Mouse (Mus musculus): Measurements from ENCODE around the gene Il25. TPM values are rescaled to one million over a fixed set of nuclear protein-coding genes. Genes with fewer than 3 reads are reported as not detected.

Il25 gene
- polyA plus RNA-seq, 1 experiment from 2014 or later: not detected

DNA sequence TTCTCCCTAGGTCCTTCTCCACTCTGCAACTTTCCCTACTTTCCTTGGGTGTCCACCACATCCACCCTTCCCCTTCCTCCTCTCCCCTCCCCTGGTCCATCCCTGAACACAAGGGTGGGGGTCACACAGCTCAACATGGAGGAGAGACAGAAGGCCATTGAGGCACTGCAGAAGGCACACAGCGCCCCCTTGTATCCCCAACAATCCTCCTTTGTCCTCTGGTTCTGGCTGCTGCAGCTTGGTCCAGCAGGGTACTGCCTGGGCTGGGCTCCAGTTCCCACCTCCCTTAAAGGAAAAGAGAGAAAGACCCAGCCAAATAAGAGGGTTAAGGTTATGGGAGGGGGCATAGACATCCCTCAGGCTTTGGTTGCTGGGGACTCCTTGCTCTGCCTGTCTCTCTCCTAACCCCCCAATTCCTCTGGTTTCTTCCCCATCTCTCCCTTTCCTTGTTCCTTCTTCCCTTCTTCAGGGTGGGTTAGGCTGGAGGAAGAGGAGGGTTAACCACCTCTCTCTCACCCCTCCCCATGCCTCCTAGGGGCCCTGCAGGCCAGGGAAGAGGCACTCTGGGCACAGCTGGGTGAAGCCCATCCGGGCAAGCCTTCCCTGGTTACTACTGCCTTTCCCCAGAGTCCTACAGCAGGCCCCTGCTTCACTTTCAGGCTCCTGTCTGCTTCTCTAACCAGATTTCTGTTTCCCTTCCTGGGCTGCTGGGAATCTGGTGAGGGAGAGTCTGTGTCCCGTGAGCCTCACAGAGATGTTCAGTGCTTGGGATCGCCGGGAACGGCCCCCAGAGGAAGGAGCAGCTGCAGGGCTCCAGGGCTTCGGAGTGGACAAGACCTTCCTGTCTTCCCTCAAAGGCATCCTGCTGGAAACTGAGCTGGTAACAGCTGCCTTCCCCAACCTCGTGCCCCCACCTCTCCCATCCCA lies 3.7 kb downstream of the Il25 start, which contains the start of gene Cmtm5:
Cmtm5 (plus strand) TSS at position 358 of the 927 bp plus-strand sequence.
- peak within 1 kb of the TSS; percentile 26; the same call in 1 of the 2 replicates for H3K4me3 ChIP-seq
- H3K9me3 ChIP-seq: no peaks in the 10 kb centered on the region
- peak within 1 kb of the TSS; percentile 84 for H3K27ac ChIP-seq (replicated peaks)
- peak; percentile 38 for DNase-seq (ENCODE audit: low spot score)
- WGBS: 21% methylated on average over 8 of the region's 8 CpGs
- H3K4me1 ChIP-seq: peaks cover 38% of the 10 kb centered on the region
- no peaks in the 10 kb centered on the region for H3K27me3 ChIP-seq (replicated peaks; ENCODE audit: low read depth, poor library complexity, severe bottlenecking)
- no peaks in the 10 kb centered on the region for H3K36me3 ChIP-seq (replicated peaks)

GRCm38 (mm10) chr14:54936831-54937160 lies 4.3 kb downstream of the Il25 start:
- no peaks in the 10 kb centered on the region for H3K9me3 ChIP-seq
- 42% methylated on average over 6 of the region's 6 CpGs for WGBS
- DNase-seq (ENCODE audit: low spot score): no peak
- peaks cover 34% of the 10 kb centered on the region for H3K4me1 ChIP-seq
- no peaks in the 10 kb centered on the region for H3K27me3 ChIP-seq (replicated peaks; ENCODE audit: low read depth, poor library complexity, severe bottlenecking)
- peak overlapping the region; percentile 84 for H3K27ac ChIP-seq (replicated peaks)
- no peaks in the 10 kb centered on the region for H3K36me3 ChIP-seq (replicated peaks)
- peak overlapping the region; percentile 26; the same call in 1 of the 2 replicates for H3K4me3 ChIP-seq

GRCm38 (mm10) chr14:54937361-54938182 lies 5.1 kb downstream of the Il25 start:
- Histone ChIP-seq H3K27ac (replicated peaks) (no peak overlapping the region), H3K27me3 (replicated peaks; ENCODE audit: low read depth, poor library complexity, severe bottlenecking) (no peaks in the 10 kb centered on the region), H3K9me3 (no peaks in the 10 kb centered on the region), H3K4me3 (no peak overlapping the region), H3K4me1 (peaks cover 32% of the 10 kb centered on the region), H3K36me3 (replicated peaks) (no peaks in the 10 kb centered on the region)
- DNase-seq (ENCODE audit: low spot score): no peak
- 90% methylated on average over 16 of the region's 16 CpGs for WGBS

DNA sequence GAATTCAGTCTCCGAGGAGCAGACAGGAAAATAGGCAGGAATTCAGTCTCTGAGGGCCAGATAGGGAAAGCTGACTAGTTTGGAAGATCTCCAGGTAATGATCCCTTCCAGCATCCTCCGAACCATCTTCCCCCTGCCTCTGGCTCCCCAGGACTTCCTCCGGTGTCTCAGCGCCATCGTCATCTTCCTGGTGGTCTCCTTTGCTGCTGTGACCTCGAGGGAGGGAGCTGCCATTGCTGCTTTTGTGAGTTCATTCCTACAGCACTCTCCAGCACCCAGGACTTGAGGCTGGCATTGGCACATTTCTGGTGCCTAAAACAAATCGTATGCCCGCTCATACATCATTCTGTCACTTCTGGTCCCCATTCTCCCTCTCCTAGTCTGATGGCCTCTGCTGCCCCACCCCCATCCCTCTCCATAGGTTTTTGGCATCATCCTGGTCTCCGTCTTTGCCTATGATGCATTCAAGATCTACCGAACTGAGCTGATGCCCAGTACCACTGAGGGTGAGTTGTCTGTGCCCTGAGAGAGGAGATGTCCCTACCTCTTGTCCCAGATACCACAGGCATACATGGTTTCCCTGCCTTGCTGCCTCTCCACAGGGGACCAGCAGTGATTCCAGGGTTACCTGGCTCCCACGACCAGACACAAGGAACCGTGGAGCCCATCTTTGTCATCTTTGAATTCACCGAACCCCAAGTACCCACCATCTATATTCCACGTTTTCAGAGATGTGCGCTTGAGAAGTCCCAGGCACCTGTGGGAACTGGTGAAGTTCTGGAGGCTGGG lies 6.1 kb downstream of the Il25 start:
- Histone ChIP-seq H3K9me3 (no peaks in the 10 kb centered on the region), H3K4me3 (no peak overlapping the region), H3K36me3 (replicated peaks) (no peaks in the 10 kb centered on the region), H3K27me3 (replicated peaks; ENCODE audit: low read depth, poor library complexity, severe bottlenecking) (no peaks in the 10 kb centered on the region), H3K4me1 (peaks cover 22% of the 10 kb centered on the region), H3K27ac (replicated peaks) (no peak overlapping the region)
- 76% methylated on average over 15 of the region's 15 CpGs for WGBS
- DNase-seq (ENCODE audit: low spot score): no peak

DNA sequence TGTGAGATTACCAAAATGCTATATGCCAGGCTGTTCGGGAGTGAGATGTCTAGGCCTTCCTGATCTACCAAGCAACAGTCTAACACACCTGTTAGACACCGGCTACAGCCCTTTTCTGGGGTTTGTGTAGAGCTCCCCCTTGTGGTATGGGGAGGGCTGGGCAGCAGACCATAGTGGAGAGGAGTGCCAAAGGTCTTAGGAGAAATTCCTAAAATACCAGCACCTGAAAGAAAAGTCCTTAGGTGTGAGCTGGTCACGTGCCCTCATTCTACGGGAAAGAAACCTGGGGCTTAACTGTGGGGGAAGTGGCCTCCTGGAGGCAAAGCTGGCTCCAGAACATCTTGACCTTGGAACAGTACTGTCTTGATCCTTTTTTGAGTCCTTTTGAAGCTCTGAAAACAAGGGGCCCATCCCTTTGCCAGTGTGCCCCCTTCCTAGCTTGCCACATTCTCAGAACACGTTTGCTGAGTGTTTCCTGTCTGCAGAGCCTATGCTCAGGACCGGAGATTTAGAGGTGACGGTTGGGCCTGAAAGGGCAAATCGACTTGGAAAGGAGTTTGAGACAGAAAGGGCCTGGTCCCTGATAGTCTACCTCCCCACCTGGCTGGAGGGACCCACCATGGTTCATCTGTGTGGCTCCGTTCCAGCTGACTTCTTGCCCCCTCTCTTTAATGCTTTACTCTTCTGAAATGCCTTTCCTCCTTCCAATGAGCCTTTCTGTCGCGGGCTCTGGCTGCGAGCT lies 7.1 kb downstream of the Il25 start:
- WGBS: 51% methylated on average over 12 of the region's 12 CpGs
- no peaks in the 10 kb centered on the region for H3K27me3 ChIP-seq (replicated peaks; ENCODE audit: low read depth, poor library complexity, severe bottlenecking)
- peaks cover 22% of the 10 kb centered on the region for H3K4me1 ChIP-seq
- H3K27ac ChIP-seq (replicated peaks): no peak overlapping the region
- DNase-seq (ENCODE audit: low spot score): peak; percentile 79
- H3K4me3 ChIP-seq: no peak overlapping the region; the same call in 1 of the 2 replicates
- no peaks in the 10 kb centered on the region for H3K36me3 ChIP-seq (replicated peaks)
- H3K9me3 ChIP-seq: no peaks in the 10 kb centered on the region

DNA sequence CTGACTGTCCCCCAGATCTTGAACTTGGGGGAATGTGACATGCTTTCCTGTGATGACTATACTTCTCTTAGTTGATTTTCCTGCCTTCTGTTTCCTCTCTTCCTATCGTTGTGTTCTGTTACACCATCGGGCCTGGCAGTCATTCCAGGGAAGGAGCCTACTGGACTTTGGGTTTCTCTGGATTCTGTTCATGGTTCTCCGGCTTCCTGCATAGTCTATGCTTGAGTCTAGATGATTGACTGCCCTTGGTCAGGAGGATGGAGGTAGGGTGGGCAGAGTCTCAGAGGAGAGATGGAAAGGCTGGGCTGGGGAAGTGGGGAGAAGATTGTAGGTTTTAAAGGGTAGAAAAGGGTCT lies 7.7 kb downstream of the Il25 start:
- H3K27me3 ChIP-seq (replicated peaks; ENCODE audit: low read depth, poor library complexity, severe bottlenecking): no peaks in the 10 kb centered on the region
- no peak overlapping the region for H3K27ac ChIP-seq (replicated peaks)
- H3K36me3 ChIP-seq (replicated peaks): no peaks in the 10 kb centered on the region
- no peaks in the 10 kb centered on the region for H3K9me3 ChIP-seq
- DNase-seq (ENCODE audit: low spot score): no peak
- no peak overlapping the region for H3K4me3 ChIP-seq
- peaks cover 20% of the 10 kb centered on the region for H3K4me1 ChIP-seq
- WGBS: 75% methylated on average over 3 of the region's 3 CpGs

GRCm38 (mm10) chr14:54941024-54941978 lies 8.8 kb downstream of the Il25 start:
- no peak for DNase-seq (ENCODE audit: low spot score)
- H3K27ac ChIP-seq (replicated peaks): no peak overlapping the region
- H3K4me1 ChIP-seq: peaks cover 12% of the 10 kb centered on the region
- no peaks in the 10 kb centered on the region for H3K9me3 ChIP-seq
- WGBS: 70% methylated on average over 13 of the region's 13 CpGs
- H3K36me3 ChIP-seq (replicated peaks): no peaks in the 10 kb centered on the region
- no peaks in the 10 kb centered on the region for H3K27me3 ChIP-seq (replicated peaks; ENCODE audit: low read depth, poor library complexity, severe bottlenecking)
- H3K4me3 ChIP-seq: no peak overlapping the region

DNA sequence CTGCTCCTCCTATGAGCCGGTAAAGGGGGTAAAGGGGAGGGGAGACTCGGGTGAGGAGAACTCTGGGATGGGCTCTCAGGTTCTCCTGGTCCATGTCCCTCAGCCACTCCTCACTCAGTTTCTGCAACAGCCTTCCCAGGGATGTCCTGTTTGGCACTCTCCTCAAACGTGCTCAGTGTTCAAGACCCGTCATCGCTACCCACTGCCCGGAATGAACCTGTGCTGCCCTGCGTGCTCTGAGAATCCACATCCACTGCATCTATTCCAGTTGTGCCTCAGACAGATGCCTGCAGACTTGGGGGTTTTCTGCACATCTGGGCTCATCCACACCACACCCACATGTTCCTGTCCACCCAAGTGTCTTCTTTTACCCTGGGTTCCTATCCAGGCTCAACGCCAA lies 10.0 kb downstream of the Il25 start:
- H3K27ac ChIP-seq (replicated peaks): no peak overlapping the region
- 86% methylated on average over 8 of the region's 8 CpGs for WGBS
- DNase-seq (ENCODE audit: low spot score): no peak
- H3K4me3 ChIP-seq: no peak overlapping the region
- H3K9me3 ChIP-seq: no peaks in the 10 kb centered on the region
- no peaks in the 10 kb centered on the region for H3K27me3 ChIP-seq (replicated peaks; ENCODE audit: low read depth, poor library complexity, severe bottlenecking)
- H3K4me1 ChIP-seq: peaks cover 6% of the 10 kb centered on the region; the same call in 1 of the 2 replicates
- H3K36me3 ChIP-seq (replicated peaks): no peaks in the 10 kb centered on the region

- Histone ChIP-seq H3K27me3 (replicated peaks; ENCODE audit: low read depth, poor library complexity, severe bottlenecking) (no peaks in the 10 kb centered on the region), H3K36me3 (replicated peaks) (no peaks in the 10 kb centered on the region), H3K27ac (replicated peaks) (no peak overlapping the region), H3K4me1 (peaks cover 6% of the 10 kb centered on the region; the same call in 1 of the 2 replicates), H3K4me3 (no peak overlapping the region), H3K9me3 (no peaks in the 10 kb centered on the region)
- 88% methylated on average over 7 of the region's 7 CpGs for WGBS
- no peak for DNase-seq (ENCODE audit: low spot score)
Observed at GRCm38 (mm10) chr14:54943971-54944370, 11.5 kb downstream of the Il25 start.

GRCm38 (mm10) chr14:54944939-54945338 lies 12.4 kb downstream of the Il25 start:
- Histone ChIP-seq H3K27ac (replicated peaks) (no peak overlapping the region), H3K4me3 (no peak overlapping the region), H3K9me3 (no peaks in the 10 kb centered on the region), H3K4me1 (no peaks in the 10 kb centered on the region), H3K36me3 (replicated peaks) (no peaks in the 10 kb centered on the region), H3K27me3 (replicated peaks; ENCODE audit: low read depth, poor library complexity, severe bottlenecking) (peaks cover 5% of the 10 kb centered on the region)
- WGBS: 87% methylated on average over 2 of the region's 2 CpGs
- no peak for DNase-seq (ENCODE audit: low spot score)

All from embryonic facial prominence, embryonic 10.5 days (tissue).